Mouse (Mus musculus) bone marrow macrophage, adult 2 months (primary cell): ENCODE data around the gene Maged2. TPM values are rescaled to one million over a fixed set of nuclear protein-coding genes. Genes with fewer than 3 reads are reported as not detected.
A peak's percentile ranks its signal among the peaks of the same experiment; 100 is the strongest.
"Not testable (repeated sequence)": the region's sequence is repeated elsewhere in the genome, so short reads cannot be mapped to it uniquely, and the experiment has no call there.

Experiments
- H3K27ac ChIP-seq: 2 replicates; pipeline ENCODE4 v1.5.1; 2012; ENCODE audit warnings: low read depth, low read length; ENCODE audit not compliant: insufficient read depth
- H3K4me1 ChIP-seq: 2 replicates; pipeline ENCODE4 v1.6.1; 2012; ENCODE audit warnings: low read length; ENCODE audit not compliant: control insufficient read depth, insufficient read depth
- H3K4me3 ChIP-seq: 2 replicates; pipeline ENCODE4 v1.5.1; 2012; ENCODE audit warnings: mild to moderate bottlenecking, low read length, moderate library complexity; ENCODE audit not compliant: insufficient read depth
- CTCF ChIP-seq: IDR thresholded peaks from 2 replicates; pipeline ENCODE4 v1.5.1; 2012; ENCODE audit warnings: low read depth, mild to moderate bottlenecking, low read length, moderate library complexity
- POLR2A ChIP-seq: IDR thresholded peaks from 2 replicates; pipeline ENCODE4 v1.6.1; 2012; ENCODE audit warnings: mild to moderate bottlenecking, low read depth, low read length, borderline replicate concordance
- polyA plus RNA-seq: library from polyadenylated mRNA; stranded (reverse); fragments of >200 nt; gene quantifications from 2 replicates; pipeline ENCODE4 v1.2.4, GENCODE M21; 2012; ENCODE audit not compliant: missing spikeins, insufficient read depth, insufficient read length

Gene Maged2
- polyA plus RNA-seq, result 15.7 and 17.4 TPM in 2 replicates

DNA sequence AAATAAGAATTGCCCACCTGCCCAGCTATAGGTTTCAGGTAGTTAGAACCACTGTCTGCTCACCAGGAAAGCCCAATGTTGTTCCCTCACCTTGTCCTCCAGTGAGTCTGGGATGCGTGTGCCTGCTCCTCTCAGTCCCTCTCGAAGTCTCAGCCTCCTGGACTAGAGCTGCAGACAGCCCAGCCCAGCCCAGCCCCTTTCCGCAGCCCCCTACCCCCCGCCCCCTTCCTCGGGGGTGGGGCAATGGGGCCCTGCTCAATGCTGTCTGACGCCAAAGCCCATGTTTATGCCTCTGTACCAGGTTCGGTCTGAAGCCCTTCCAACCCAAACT is at the start of gene Maged2:
Gene Maged2, minus strand, starts transcription at position 207 of the 331 bp plus-strand sequence.
- H3K27ac ChIP-seq, result peak within 1 kb of the TSS; percentile 62
- H3K4me1 ChIP-seq, result 0 out of 2 replicates have a peak, but pooled peaks cover 2% of the 10 kb centered on the region
- TF ChIP-seq CTCF (no peak), POLR2A (no peak)

DNA sequence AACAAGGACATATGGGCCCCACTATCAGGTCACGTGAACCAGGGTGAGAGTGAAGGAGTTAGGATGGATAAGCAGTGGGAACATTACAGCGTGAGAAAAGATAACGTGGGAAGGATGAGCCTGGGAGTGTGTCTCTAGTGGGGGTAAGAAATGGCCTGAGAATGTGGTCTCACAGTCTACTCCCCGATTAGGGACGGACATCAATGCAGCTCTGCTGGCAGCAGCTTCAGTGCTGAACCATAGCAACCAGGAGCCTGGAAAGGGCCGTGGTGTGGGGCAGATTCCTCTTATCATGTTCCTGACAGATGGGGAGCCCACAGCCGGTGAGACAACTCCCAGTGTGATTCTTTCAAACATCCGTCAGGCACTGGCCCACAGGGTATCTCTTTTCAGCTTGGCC is 34.1 kb upstream of the Maged2 start:
- TF ChIP-seq POLR2A, result no peak
- no peak for TF ChIP-seq CTCF
- no peak overlapping the region for H3K27ac ChIP-seq

More for the DNA sequence above, at the start of gene Maged2:
- H3K4me3 ChIP-seq, result peak within 1 kb of the TSS; percentile 73

GRCm38 (mm10) chrX:150845480-150846205 is 31.5 kb upstream of the Maged2 start:
- H3K4me1 ChIP-seq, H3K27ac ChIP-seq, H3K4me3 ChIP-seq: not testable (repeated sequence)

More for the DNA sequence above, 34.1 kb upstream of the Maged2 start:
- Histone ChIP-seq H3K4me3 (no peak overlapping the region), H3K4me1 (no peaks in the 10 kb centered on the region)

DNA sequence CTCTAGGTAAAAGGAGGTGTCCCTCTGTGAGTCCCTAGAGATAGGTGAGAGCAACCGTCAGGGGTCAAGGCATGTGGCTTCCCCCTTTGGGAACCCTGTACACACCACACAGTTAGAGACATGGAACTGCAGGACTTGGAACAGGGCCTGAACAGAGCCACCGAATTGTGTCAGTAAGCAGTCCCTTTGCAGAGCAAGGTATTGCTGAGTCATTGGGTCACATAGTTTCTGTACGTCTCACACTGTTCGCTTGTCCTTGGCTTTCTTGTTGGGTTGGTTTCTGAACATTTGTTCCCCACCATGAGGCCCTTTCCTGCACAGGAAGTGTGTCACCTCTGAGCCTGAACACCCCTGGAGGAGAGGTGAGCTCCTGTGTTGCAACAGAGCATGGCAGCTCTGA is 29.1 kb upstream of the Maged2 start:
- H3K4me1 ChIP-seq, H3K4me3 ChIP-seq, H3K27ac ChIP-seq: not testable (repeated sequence)

DNA sequence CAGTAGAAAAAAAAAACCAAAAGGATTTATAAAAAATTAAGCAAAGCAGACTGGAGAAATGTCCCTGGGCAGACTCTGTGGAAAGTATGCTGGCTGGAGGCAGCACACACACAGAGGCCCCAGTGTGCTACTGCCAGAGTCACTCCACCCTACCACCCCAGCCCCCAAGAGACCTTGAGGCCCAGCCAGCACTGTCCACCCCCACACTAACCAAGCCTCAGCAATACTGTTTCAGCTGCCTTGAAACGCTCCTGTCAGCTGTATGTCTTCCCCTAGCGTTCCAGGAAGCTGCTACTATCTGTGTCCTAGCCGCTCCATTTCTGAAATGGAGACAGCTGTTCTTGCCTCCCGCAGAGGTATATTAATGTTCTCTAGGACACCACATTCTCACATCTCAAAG is 16.2 kb upstream of the Maged2 start:
- no peak overlapping the region for H3K4me3 ChIP-seq
- no peak for TF ChIP-seq CTCF
- TF ChIP-seq POLR2A, result no peak
- no peaks in the 10 kb centered on the region for H3K4me1 ChIP-seq
- no peak overlapping the region for H3K27ac ChIP-seq

- TF ChIP-seq POLR2A (no peak), CTCF (no peak)
Observed at GRCm38 (mm10) chrX:150817278-150817677, 3.1 kb upstream of the Maged2 start.

GRCm38 (mm10) chrX:150815601-150816000 is 1.5 kb upstream of the Maged2 start:
- TF ChIP-seq CTCF (no peak), POLR2A (no peak)
- H3K27ac ChIP-seq, result no peak overlapping the region
- H3K4me1 ChIP-seq, result 0 out of 2 replicates have a peak, but pooled peaks cover 2% of the 10 kb centered on the region
- no peak overlapping the region for H3K4me3 ChIP-seq

More at GRCm38 (mm10) chrX:150817278-150817677, 3.1 kb upstream of the Maged2 start:
- H3K27ac ChIP-seq, result no peak overlapping the region
- H3K4me1 ChIP-seq, result 0 out of 2 replicates have a peak, but pooled peaks cover 2% of the 10 kb centered on the region
- H3K4me3 ChIP-seq, result no peak overlapping the region

DNA sequence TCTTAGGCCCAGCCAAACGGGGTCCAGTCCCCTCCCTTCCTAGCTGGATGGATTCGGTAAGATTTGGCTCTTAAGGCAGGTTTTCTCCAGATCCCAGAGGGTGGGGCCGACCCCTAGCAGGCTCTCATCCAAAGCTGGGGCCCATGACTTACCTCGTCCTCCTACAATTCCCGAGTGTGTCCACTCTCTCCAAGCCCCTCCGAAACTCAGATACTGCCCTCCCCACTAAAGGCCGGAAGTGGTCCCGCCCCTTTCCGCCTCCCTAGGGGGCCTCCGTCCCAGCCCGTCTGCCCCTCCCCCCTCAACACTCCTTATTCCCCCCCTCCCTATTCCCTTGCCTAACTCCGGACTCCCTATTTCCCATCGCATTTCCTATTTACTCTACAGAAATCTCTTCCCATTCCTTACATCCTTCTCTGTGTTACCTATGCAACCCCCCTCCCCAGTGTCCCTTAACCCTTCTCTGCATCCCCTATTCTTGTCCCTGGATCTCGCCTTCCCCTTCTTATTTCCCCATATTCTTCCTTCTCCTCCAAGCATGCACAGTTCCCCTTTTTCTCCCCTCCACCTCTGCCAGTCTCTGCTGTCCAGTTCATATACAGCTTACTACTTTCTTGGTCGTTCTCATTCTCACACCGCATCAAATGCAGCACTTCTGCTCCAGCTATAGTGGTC is 544 bp downstream of the Maged2 start:
- H3K4me3 ChIP-seq, result peak overlapping the region; percentile 73
- H3K27ac ChIP-seq, result peak overlapping the region; percentile 62
- H3K4me1 ChIP-seq, result 0 out of 2 replicates have a peak, but pooled peaks cover 2% of the 10 kb centered on the region
- no peak for TF ChIP-seq POLR2A
- no peak for TF ChIP-seq CTCF

DNA sequence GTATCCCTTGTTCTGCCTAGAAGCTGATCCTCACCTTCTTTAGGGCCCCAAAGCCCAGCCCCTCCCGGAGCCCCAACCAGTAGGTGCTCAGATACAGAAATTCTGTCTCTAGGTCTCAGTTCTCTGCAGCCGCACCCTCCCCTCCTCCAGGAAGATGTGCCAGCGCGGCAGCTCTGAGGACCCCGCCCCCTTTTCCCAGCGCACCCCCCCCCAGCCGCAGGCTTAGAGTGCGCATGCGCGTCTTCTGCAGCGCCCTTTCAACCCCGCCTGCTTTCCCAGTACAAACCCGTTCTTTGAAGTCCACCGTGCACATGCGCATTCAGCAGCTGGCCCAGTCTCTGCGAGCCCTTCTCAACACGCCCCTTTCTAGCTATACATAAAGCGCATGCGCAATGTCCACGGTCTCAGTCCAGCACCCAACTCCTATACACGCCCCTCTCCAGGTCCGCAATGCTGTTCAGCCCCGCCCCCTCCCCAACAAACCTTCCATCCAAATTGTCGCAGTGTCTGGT is 1.3 kb downstream of the Maged2 start:
- Histone ChIP-seq H3K4me1 (0 out of 2 replicates have a peak, but pooled peaks cover 2% of the 10 kb centered on the region), H3K27ac (peak overlapping the region; percentile 62; the same call in 1 of the 2 replicates), H3K4me3 (peak overlapping the region; percentile 73)
- no peak for TF ChIP-seq POLR2A

GRCm38 (mm10) chrX:150800987-150801386 is 13.2 kb downstream of the Maged2 start:
- not testable (repeated sequence) for H3K4me3 ChIP-seq, H3K4me1 ChIP-seq, H3K27ac ChIP-seq

DNA sequence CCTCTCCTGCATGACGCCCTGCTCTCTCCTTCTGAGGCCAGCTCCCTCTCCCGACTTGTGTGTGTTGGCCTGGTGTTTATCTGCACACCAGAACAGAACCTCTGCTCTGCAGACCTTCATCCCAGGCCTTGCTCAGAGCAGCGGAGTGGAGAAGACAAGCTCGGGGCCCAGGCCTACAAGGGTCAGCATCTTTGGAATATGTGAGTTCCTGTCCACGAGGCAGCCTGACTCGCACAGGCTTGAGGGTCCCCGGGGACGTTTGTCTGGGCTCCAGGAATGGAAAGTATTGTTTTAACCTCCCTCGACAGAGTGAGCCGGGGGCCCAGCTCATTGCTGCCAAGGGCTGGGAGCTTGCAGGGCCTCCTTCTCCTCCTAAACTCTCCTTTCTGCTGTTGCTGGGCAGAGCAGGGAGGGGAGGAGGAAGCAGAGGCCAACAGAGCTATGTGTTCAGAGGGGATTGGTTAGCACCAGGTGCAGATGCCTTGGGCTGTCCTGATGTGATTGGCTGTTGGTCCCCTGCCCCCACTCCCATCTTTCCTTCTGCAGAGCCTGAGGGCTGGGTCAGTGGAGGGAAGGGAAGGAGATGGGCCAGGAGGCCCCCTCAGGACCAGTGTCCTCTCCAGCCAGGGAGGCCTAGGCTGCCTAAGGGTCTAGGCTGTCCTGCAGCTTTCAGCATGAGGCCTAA is 15.5 kb downstream of the Maged2 start:
- not testable (repeated sequence) for H3K4me1 ChIP-seq, H3K4me3 ChIP-seq, H3K27ac ChIP-seq
